ENCODE assay signal across 14 mouse cellular contexts in the genomic region with DNA sequence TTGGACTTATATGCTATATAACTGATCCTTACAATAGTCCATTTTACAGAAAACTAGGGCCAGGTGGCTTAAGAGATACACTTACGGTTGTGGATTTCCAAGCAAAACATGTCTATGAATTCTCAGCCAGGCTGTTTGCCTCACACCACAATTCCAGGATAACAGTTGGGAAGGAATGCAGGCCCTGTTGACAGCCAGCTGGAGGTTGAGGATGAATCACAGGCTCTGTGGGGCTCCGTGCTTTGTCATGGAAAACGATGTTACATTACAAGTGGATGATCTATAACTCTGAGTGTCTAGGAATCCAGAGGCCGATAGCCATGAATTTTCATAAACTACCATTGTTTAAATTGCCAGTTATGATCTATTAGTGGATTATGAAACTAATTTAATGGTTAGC.
DNase-seq lines count a peak whose midpoint lies in the region; ATAC-seq and TF ChIP-seq lines count a peak whose summit lies in the region.
"Had no signal": no experiment of that assay in that cellular context is flagged by ENCODE, and none has a peak within 500 bp of the region (broad histone marks: within the 10 kb centered on the region; RNA-seq: fewer than 3 reads in every experiment).

No protein-coding gene starts in this region.

- H3K4me1 ChIP-seq in heart, embryonic 11.5 days (ENCODE audit: control insufficient read depth, insufficient read depth, low read length): 0 out of 2 replicates have a peak, but pooled peaks cover 6% of the 10 kb centered on the region
- H3K4me1 ChIP-seq: forebrain, embryonic 10.5 days; limb, embryonic 15.5 days; midbrain, embryonic 15.5 days had no signal

- no peak overlapping the region for H3K4me3 ChIP-seq in heart, embryonic 11.5 days (ENCODE audit: low read depth, low read length)
- H3K4me3 ChIP-seq in layer of hippocampus, adult 2 months: no peak overlapping the region
- H3K4me3 ChIP-seq: forebrain, embryonic 10.5 days; gastrocnemius, adult 2 months; left cerebral cortex, adult 2 months; limb, embryonic 15.5 days; midbrain, embryonic 15.5 days had no signal

- WGBS in heart, embryonic 11.5 days (ENCODE audit: insufficient replicate concordance): 16% methylated on average over 4 of the region's 4 CpGs

- no peak overlapping the region for H3K9ac ChIP-seq in heart, embryonic 11.5 days (ENCODE audit: low read depth, low read length)
- H3K9ac ChIP-seq: limb, embryonic 15.5 days; midbrain, embryonic 15.5 days had no signal

- DNase-seq in heart, postnatal 25 days (ENCODE audit: low spot score): no peak
- peak; percentile 40 to 49 for DNase-seq in layer of hippocampus, adult 2 months (ENCODE audit: low spot score in 2 of 2)
- no peak for DNase-seq in layer of hippocampus, postnatal 10 days (ENCODE audit: low spot score in 2 of 2)
- DNase-seq in R1 (ENCODE audit: low read depth, low spot score) (peak; percentile 80), liver (no peak)
- peak; percentile 61 for DNase-seq in mesoderm, embryonic 11.5 days (ENCODE audit: low read depth, low spot score)
- DNase-seq: gastrocnemius, adult 2 months; lung, postnatal 14 days; thymus, postnatal 25 days had no signal

- H3K27me3 ChIP-seq in heart, embryonic 11.5 days (ENCODE audit: control insufficient read depth, insufficient read depth, low read length): no peaks in the 10 kb centered on the region
- H3K27me3 ChIP-seq: limb, embryonic 15.5 days; midbrain, embryonic 15.5 days had no signal

- no peak for ATAC-seq in heart, embryonic 11.5 days (replicated peaks; ENCODE audit: insufficient number of reproducible peaks, low FRiP score, low TSS enrichment)
- ATAC-seq: midbrain, embryonic 15.5 days had no signal

- no peak overlapping the region for H3K4me2 ChIP-seq in heart, embryonic 11.5 days
- H3K4me2 ChIP-seq: limb, embryonic 15.5 days; midbrain, embryonic 15.5 days had no signal

- no peaks in the 10 kb centered on the region for H3K9me3 ChIP-seq in heart, embryonic 11.5 days (replicated peaks; ENCODE audit: control insufficient read depth, low read length)
- H3K9me3 ChIP-seq: forebrain, embryonic 10.5 days; limb, embryonic 15.5 days; midbrain, embryonic 15.5 days had no signal

- TF ChIP-seq CTCF in layer of hippocampus, adult 2 months (conservative IDR thresholded peaks at IDR 0.05): no peak

- H3K36me3 ChIP-seq in heart, embryonic 11.5 days (ENCODE audit: control insufficient read depth, insufficient read depth, low read length): no peaks in the 10 kb centered on the region
- H3K36me3 ChIP-seq: forebrain, embryonic 10.5 days; limb, embryonic 15.5 days; midbrain, embryonic 15.5 days had no signal

- intact Hi-C loops in heart, postnatal 25 days (cut with DNase I): no loop called here

- H3K27ac ChIP-seq in heart, embryonic 11.5 days (ENCODE audit: low read depth, low read length): 0 out of 2 replicates have a peak overlapping the region, but pooled peaks have one; percentile 10
- H3K27ac ChIP-seq in layer of hippocampus, adult 2 months: no peak overlapping the region
- H3K27ac ChIP-seq: forebrain, embryonic 10.5 days; gastrocnemius, adult 2 months; left cerebral cortex, adult 2 months; limb, embryonic 15.5 days; midbrain, embryonic 15.5 days had no signal

Comparison
In these comparisons a context has a peak if more than half of its experiments do, and no peak if none do; other contexts are left out.
1. DNase-seq: peak in layer of hippocampus, adult 2 months (2 of 2), R1 (single experiment) and mesoderm, embryonic 11.5 days (single experiment); none in heart, postnatal 25 days (single experiment), layer of hippocampus, postnatal 10 days (0 of 2) and liver (single experiment).